Mouse (Mus musculus): ENCODE data around the gene Atrn. TPM values are rescaled to one million over a fixed set of nuclear protein-coding genes. Genes with fewer than 3 reads are reported as not detected.

The Atrn gene
- polyA plus RNA-seq, 1 experiment from 2014 or later = 3.1 TPM

GRCm38 (mm10) chr2:131055631-131056030 lies 149.3 kb downstream of the Atrn start:
- Histone ChIP-seq H3K4me1 (replicated peaks; ENCODE audit: control insufficient read depth, insufficient read depth, low read length) (no peaks in the 10 kb centered on the region), H3K4me2 (replicated peaks; ENCODE audit: low read depth) (peak overlapping the region; percentile 35; the same call in 1 of the 2 replicates), H3K9ac (ENCODE audit: low read depth, low read length) (no peak overlapping the region), H3K36me3 (ENCODE audit: control insufficient read depth, insufficient read depth) (no peaks in the 10 kb centered on the region), H3K4me3 (ENCODE audit: low read depth, low read length) (no peak overlapping the region), H3K27ac (ENCODE audit: low read depth, low read length) (no peak overlapping the region), H3K9me3 (ENCODE audit: control insufficient read depth) (no peaks in the 10 kb centered on the region), H3K27me3 (replicated peaks; ENCODE audit: control insufficient read depth, insufficient read depth, low read length) (peaks cover 36% of the 10 kb centered on the region)
- WGBS = 12% methylated on average over 10 of the region's 10 CpGs
- no peak for ATAC-seq
- TF ChIP-seq CTCF (IDR thresholded peaks at IDR 0.05; ENCODE audit: low read depth) = peak; percentile 84

GRCm38 (mm10) chr2:131056191-131056590 lies 149.9 kb downstream of the Atrn start:
- ATAC-seq = 0 out of 2 replicates have a peak, but pooled peaks have one; percentile 23
- H3K4me3 ChIP-seq (ENCODE audit: low read depth, low read length) = no peak overlapping the region
- WGBS = 4% methylated on average over 10 of the region's 10 CpGs
- H3K4me2 ChIP-seq (replicated peaks; ENCODE audit: low read depth) = peak overlapping the region; percentile 35; the same call in 1 of the 2 replicates
- peak; percentile 82 for TF ChIP-seq CTCF (IDR thresholded peaks at IDR 0.05; ENCODE audit: low read depth)
- H3K27me3 ChIP-seq (replicated peaks; ENCODE audit: control insufficient read depth, insufficient read depth, low read length) = peaks cover 36% of the 10 kb centered on the region
- H3K36me3 ChIP-seq (ENCODE audit: control insufficient read depth, insufficient read depth) = no peaks in the 10 kb centered on the region
- H3K27ac ChIP-seq (ENCODE audit: low read depth, low read length) = no peak overlapping the region
- H3K4me1 ChIP-seq (replicated peaks; ENCODE audit: control insufficient read depth, insufficient read depth, low read length) = no peaks in the 10 kb centered on the region
- no peak overlapping the region for H3K9ac ChIP-seq (ENCODE audit: low read depth, low read length)
- no peaks in the 10 kb centered on the region for H3K9me3 ChIP-seq (ENCODE audit: control insufficient read depth)

- no peak overlapping the region for H3K4me3 ChIP-seq (ENCODE audit: low read depth, low read length)
- H3K27ac ChIP-seq (ENCODE audit: low read depth, low read length) = no peak overlapping the region
- 92% methylated on average over 8 of the region's 8 CpGs for WGBS
- H3K4me1 ChIP-seq (replicated peaks; ENCODE audit: control insufficient read depth, insufficient read depth, low read length) = no peaks in the 10 kb centered on the region
- no peak for TF ChIP-seq CTCF (IDR thresholded peaks at IDR 0.05; ENCODE audit: low read depth)
- no peaks in the 10 kb centered on the region for H3K36me3 ChIP-seq (ENCODE audit: control insufficient read depth, insufficient read depth)
- H3K27me3 ChIP-seq (replicated peaks; ENCODE audit: control insufficient read depth, insufficient read depth, low read length) = peaks cover 29% of the 10 kb centered on the region
- no peak overlapping the region for H3K4me2 ChIP-seq (replicated peaks; ENCODE audit: low read depth)
- H3K9me3 ChIP-seq (ENCODE audit: control insufficient read depth) = no peaks in the 10 kb centered on the region
- no peak for ATAC-seq
- H3K9ac ChIP-seq (ENCODE audit: low read depth, low read length) = no peak overlapping the region
Measured at GRCm38 (mm10) chr2:131058672-131059071, 152.4 kb downstream of the Atrn start.

GRCm38 (mm10) chr2:131059377-131059776 lies 153.1 kb downstream of the Atrn start:
- ATAC-seq = no peak
- no peak for TF ChIP-seq CTCF (IDR thresholded peaks at IDR 0.05; ENCODE audit: low read depth)
- H3K9me3 ChIP-seq (ENCODE audit: control insufficient read depth) = no peaks in the 10 kb centered on the region
- no peak overlapping the region for H3K27ac ChIP-seq (ENCODE audit: low read depth, low read length)
- H3K4me1 ChIP-seq (replicated peaks; ENCODE audit: control insufficient read depth, insufficient read depth, low read length) = no peaks in the 10 kb centered on the region
- no peak overlapping the region for H3K9ac ChIP-seq (ENCODE audit: low read depth, low read length)
- H3K4me3 ChIP-seq (ENCODE audit: low read depth, low read length) = no peak overlapping the region
- no peak overlapping the region for H3K4me2 ChIP-seq (replicated peaks; ENCODE audit: low read depth)
- 39% methylated on average over 1 of the region's 1 CpGs for WGBS
- H3K36me3 ChIP-seq (ENCODE audit: control insufficient read depth, insufficient read depth) = no peaks in the 10 kb centered on the region
- H3K27me3 ChIP-seq (replicated peaks; ENCODE audit: control insufficient read depth, insufficient read depth, low read length) = peaks cover 23% of the 10 kb centered on the region

- no peaks in the 10 kb centered on the region for H3K4me1 ChIP-seq (replicated peaks; ENCODE audit: control insufficient read depth, insufficient read depth, low read length)
- 78% methylated on average over 9 of the region's 9 CpGs for WGBS
- no peak for TF ChIP-seq CTCF (IDR thresholded peaks at IDR 0.05; ENCODE audit: low read depth)
- H3K4me3 ChIP-seq (ENCODE audit: low read depth, low read length) = no peak overlapping the region
- no peaks in the 10 kb centered on the region for H3K9me3 ChIP-seq (ENCODE audit: control insufficient read depth)
- no peak overlapping the region for H3K9ac ChIP-seq (ENCODE audit: low read depth, low read length)
- peaks cover 20% of the 10 kb centered on the region for H3K27me3 ChIP-seq (replicated peaks; ENCODE audit: control insufficient read depth, insufficient read depth, low read length)
- no peak overlapping the region for H3K27ac ChIP-seq (ENCODE audit: low read depth, low read length)
- no peak overlapping the region for H3K4me2 ChIP-seq (replicated peaks; ENCODE audit: low read depth)
- H3K36me3 ChIP-seq (ENCODE audit: control insufficient read depth, insufficient read depth) = no peaks in the 10 kb centered on the region
- no peak for ATAC-seq
Measured at GRCm38 (mm10) chr2:131059781-131060540, 153.7 kb downstream of the Atrn start.

- no peak for TF ChIP-seq CTCF (IDR thresholded peaks at IDR 0.05; ENCODE audit: low read depth)
- 74% methylated on average over 6 of the region's 6 CpGs for WGBS
- no peaks in the 10 kb centered on the region for H3K4me1 ChIP-seq (replicated peaks; ENCODE audit: control insufficient read depth, insufficient read depth, low read length)
- H3K4me3 ChIP-seq (ENCODE audit: low read depth, low read length) = no peak overlapping the region
- H3K9me3 ChIP-seq (ENCODE audit: control insufficient read depth) = no peaks in the 10 kb centered on the region
- H3K27ac ChIP-seq (ENCODE audit: low read depth, low read length) = no peak overlapping the region
- no peak overlapping the region for H3K9ac ChIP-seq (ENCODE audit: low read depth, low read length)
- no peaks in the 10 kb centered on the region for H3K36me3 ChIP-seq (ENCODE audit: control insufficient read depth, insufficient read depth)
- no peak for ATAC-seq
- H3K27me3 ChIP-seq (replicated peaks; ENCODE audit: control insufficient read depth, insufficient read depth, low read length) = peaks cover 12% of the 10 kb centered on the region
- H3K4me2 ChIP-seq (replicated peaks; ENCODE audit: low read depth) = no peak overlapping the region
Measured at GRCm38 (mm10) chr2:131060784-131061183, 154.5 kb downstream of the Atrn start.
